8 mouse cellular contexts compared by ENCODE assay signal in the genomic region with DNA sequence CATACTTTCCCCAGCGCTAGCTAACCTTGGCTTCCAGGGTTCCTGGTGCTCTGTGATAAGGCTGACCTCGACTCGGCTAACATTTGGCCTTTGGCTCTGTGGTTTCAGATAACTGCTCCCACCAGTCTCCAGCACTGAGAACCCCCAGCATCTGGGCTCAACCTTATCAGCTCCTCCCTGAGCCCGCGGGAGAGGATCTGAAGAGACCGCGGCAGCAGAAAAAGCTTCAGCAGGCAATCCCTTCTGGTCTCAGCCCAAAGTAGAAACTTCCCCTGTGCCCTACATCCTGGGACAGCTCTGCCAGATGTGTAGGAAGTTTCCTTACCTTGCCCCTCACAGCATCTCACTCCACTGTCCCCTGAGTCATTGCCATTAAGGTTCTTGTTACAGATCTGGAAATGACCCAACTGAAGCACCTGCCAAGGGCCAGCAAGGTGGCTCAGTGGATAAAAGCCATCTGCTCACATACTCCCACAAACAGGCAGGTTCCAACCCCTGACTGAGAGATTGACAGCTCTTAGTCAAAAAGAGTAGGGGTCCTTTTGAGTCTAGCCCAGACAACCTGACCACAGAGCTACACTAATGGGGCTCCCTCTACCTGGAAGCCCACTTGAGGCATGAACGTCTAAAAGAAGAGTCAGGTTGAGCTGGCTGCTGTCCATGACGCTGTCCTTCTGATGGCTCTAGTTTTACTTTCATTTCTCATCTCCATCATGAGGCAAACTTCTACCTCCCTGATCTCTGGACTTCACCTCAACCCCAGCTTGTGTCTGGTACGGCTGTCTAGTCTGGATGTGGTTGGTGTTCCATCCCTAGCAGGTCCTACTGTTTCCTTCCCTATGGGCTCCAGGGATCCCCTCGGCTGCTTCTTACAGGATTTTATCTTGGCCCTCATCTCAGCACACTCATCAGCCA. TPM values are rescaled to one million over a fixed set of nuclear protein-coding genes. Genes with fewer than 3 reads are reported as not detected.
DNase-seq lines count a peak whose midpoint lies in the region; TF ChIP-seq lines count a peak whose summit lies in the region.
"Had no signal": no experiment of that assay in that cellular context is flagged by ENCODE, and none has a peak within 500 bp of the region (broad histone marks: within the 10 kb centered on the region; RNA-seq: fewer than 3 reads in every experiment).

No protein-coding gene starts in this region.

- DNase-seq in spleen, adult 12 weeks (ENCODE audit: low spot score) = peak; percentile 79
- DNase-seq in spleen, adult 18-20 months = no peak
- peak; percentile 87 for DNase-seq in c-Kit-positive CD71-positive TER-119-negative erythroid progenitor cells, embryonic 14.5 days (ENCODE audit: low read depth)
- DNase-seq in liver, adult 2 months (ENCODE audit: extremely low read depth, low read depth, low spot score) = peak; percentile 80
- DNase-seq in thymus, postnatal 25 days = peak; percentile 25
- DNase-seq in urinary bladder, postnatal 14 days (ENCODE audit: low spot score) = no peak
- DNase-seq in hindbrain, embryonic 10.5 days (ENCODE audit: low spot score) = no peak

- peaks cover 5% of the 10 kb centered on the region; the same call in 1 of the 2 replicates for H3K79me2 ChIP-seq in liver, adult 2 months (ENCODE audit: control insufficient read depth, insufficient read depth, low read length)

- peak overlapping the region; percentile 16; the same call in 1 of the 2 replicates for H3K9ac ChIP-seq in liver, adult 2 months (ENCODE audit: low read depth, low read length)
- H3K9ac ChIP-seq: embryonic facial prominence, embryonic 12.5 days had no signal

- H3K36me3 ChIP-seq in liver, adult 2 months (ENCODE audit: control insufficient read depth, insufficient read depth, low read length) = peaks cover 11% of the 10 kb centered on the region
- H3K36me3 ChIP-seq in hindbrain, embryonic 10.5 days = no peaks in the 10 kb centered on the region
- H3K36me3 ChIP-seq: embryonic facial prominence, embryonic 12.5 days had no signal

- no peak for TF ChIP-seq CTCF in liver, adult 2 months (IDR thresholded peaks at IDR 0.05; ENCODE audit: low read depth, low read length)

- no peak for TF ChIP-seq POLR2A in liver, adult 2 months (IDR thresholded peaks at IDR 0.05; ENCODE audit: extremely low read depth, insufficient read depth, low read length)

- 4% methylated on average over 11 of the region's 11 CpGs for WGBS in liver, adult 2 months
- WGBS in hindbrain, embryonic 10.5 days = 73% methylated on average over 11 of the region's 11 CpGs

- peaks cover 40% of the 10 kb centered on the region for H3K4me1 ChIP-seq in liver, adult 2 months (ENCODE audit: control insufficient read depth, insufficient read depth, low read length)
- 0 out of 2 replicates have a peak, but pooled peaks cover 6% of the 10 kb centered on the region for H3K4me1 ChIP-seq in hindbrain, embryonic 10.5 days (replicated peaks)
- H3K4me1 ChIP-seq: embryonic facial prominence, embryonic 12.5 days had no signal

- H3K4me3 ChIP-seq in liver, adult 2 months (ENCODE audit: insufficient read depth, low read depth, low read length) = peak overlapping the region; percentile 12
- no peak overlapping the region for H3K4me3 ChIP-seq in hindbrain, embryonic 10.5 days
- H3K4me3 ChIP-seq: embryonic facial prominence, embryonic 12.5 days had no signal

- no peaks in the 10 kb centered on the region for H3K9me3 ChIP-seq in hindbrain, embryonic 10.5 days
- H3K9me3 ChIP-seq: embryonic facial prominence, embryonic 12.5 days had no signal

- peak overlapping the region; percentile 72 for H3K27ac ChIP-seq in liver, adult 2 months (replicated peaks; ENCODE audit: insufficient read depth, low read depth, low read length)
- H3K27ac ChIP-seq in hindbrain, embryonic 10.5 days = no peak overlapping the region
- H3K27ac ChIP-seq: embryonic facial prominence, embryonic 12.5 days had no signal

- H3K27me3 ChIP-seq in liver, adult 2 months (ENCODE audit: control insufficient read depth, insufficient read depth, low read length) = no peaks in the 10 kb centered on the region
- H3K27me3 ChIP-seq in hindbrain, embryonic 10.5 days (ENCODE audit: insufficient read depth, poor library complexity, severe bottlenecking) = no peaks in the 10 kb centered on the region
- H3K27me3 ChIP-seq: embryonic facial prominence, embryonic 12.5 days had no signal

RNA-seq across cellular contexts. Expression of a gene that starts 12.4 kb away (rescaled TPM):
- total RNA-seq in liver, adult 2 months (2014; rRNA removed) = 27.9 and 31.8 TPM in 2 replicates
- polyA plus RNA-seq in liver, adult 2 months (2012; rRNA removed) = 16.3 and 17.0 TPM in 2 replicates
- polyA plus RNA-seq in hindbrain, embryonic 10.5 days (2016; fragmentation: Nextera tagmentation; extraction: Ambion mirVana) = 2.2 and 2.4 TPM in 2 replicates

RNA-seq across cellular contexts. Expression of a gene that starts 39.3 kb away (rescaled TPM):
- 0.47 and 0.65 TPM in 2 replicates for total RNA-seq in liver, adult 2 months (2014; rRNA removed)
- polyA plus RNA-seq in liver, adult 2 months (2012; rRNA removed) = 0.10 and 0.11 TPM in 2 replicates
- 14.3 and 14.6 TPM in 2 replicates for polyA plus RNA-seq in hindbrain, embryonic 10.5 days (2016; fragmentation: Nextera tagmentation; extraction: Ambion mirVana)

RNA-seq across cellular contexts. Expression of a gene that starts 42.9 kb away (rescaled TPM):
- 0.18 and 0.27 TPM in 2 replicates for total RNA-seq in liver, adult 2 months (2014; rRNA removed)
- 0.15 and 0.22 TPM in 2 replicates for polyA plus RNA-seq in liver, adult 2 months (2012; rRNA removed)
- 13.0 and 15.2 TPM in 2 replicates for polyA plus RNA-seq in hindbrain, embryonic 10.5 days (2016; fragmentation: Nextera tagmentation; extraction: Ambion mirVana)

Comparison
In these comparisons a context has a peak if more than half of its experiments do, and no peak if none do; other contexts are left out.
1. DNase-seq: peak in spleen, adult 12 weeks (single experiment), c-Kit-positive CD71-positive TER-119-negative erythroid progenitor cells, embryonic 14.5 days (single experiment), liver, adult 2 months (single experiment) and thymus, postnatal 25 days (single experiment); none in spleen, adult 18-20 months (0 of 2), urinary bladder, postnatal 14 days (single experiment) and hindbrain, embryonic 10.5 days (single experiment).
2. RNA of a gene that starts 39.3 kb away (polyA plus RNA-seq): 14.3 to 14.6 TPM in hindbrain, embryonic 10.5 days; 0.10 to 0.11 TPM in liver, adult 2 months; every median in the first group is over 10 times any median in the second.
3. RNA of a gene that starts 42.9 kb away (polyA plus RNA-seq): 13.0 to 15.2 TPM in hindbrain, embryonic 10.5 days; 0.15 to 0.22 TPM in liver, adult 2 months; every median in the first group is over 10 times any median in the second.